12 mouse cellular contexts compared by ENCODE assay signal in genomic region chr1:182878719-182879118, GRCm38 (mm10).
"Had no signal": no experiment of that assay in that cellular context is flagged by ENCODE, and none has a peak within 500 bp of the region (broad histone marks: within the 10 kb centered on the region; RNA-seq: fewer than 3 reads in every experiment).

No protein-coding gene starts in this region.

- H3K9ac ChIP-seq: limb, embryonic 12.5 days; liver, embryonic 13.5 days; midbrain, embryonic 12.5 days; neural tube, embryonic 13.5 days; stomach, embryonic 15.5 days had no signal

- H3K27ac ChIP-seq: limb, embryonic 12.5 days; liver, embryonic 13.5 days; midbrain, embryonic 12.5 days; neural tube, embryonic 13.5 days; stomach, embryonic 15.5 days had no signal

- DNase-seq: kidney, postnatal 25 days; liver; liver, embryonic 13.5 days; lung, adult 18-20 months; retina, postnatal 1 day; right cerebral cortex, postnatal 4 days; thymus, postnatal 36 days had no signal

- ATAC-seq: midbrain, embryonic 16.5 days had no signal

- H3K4me3 ChIP-seq: limb, embryonic 12.5 days; liver, embryonic 13.5 days; midbrain, embryonic 12.5 days; neural tube, embryonic 13.5 days; stomach, embryonic 15.5 days had no signal

- H3K9me3 ChIP-seq: midbrain, embryonic 12.5 days; stomach, embryonic 15.5 days had no signal

- H3K27me3 ChIP-seq: limb, embryonic 12.5 days; liver, embryonic 13.5 days; midbrain, embryonic 12.5 days; neural tube, embryonic 13.5 days; stomach, embryonic 15.5 days had no signal

- H3K4me1 ChIP-seq: limb, embryonic 12.5 days; liver, embryonic 13.5 days; midbrain, embryonic 12.5 days; stomach, embryonic 15.5 days had no signal

- H3K4me2 ChIP-seq: limb, embryonic 12.5 days; liver, embryonic 13.5 days; midbrain, embryonic 12.5 days; neural tube, embryonic 13.5 days; stomach, embryonic 15.5 days had no signal

- H3K36me3 ChIP-seq: limb, embryonic 12.5 days; liver, embryonic 13.5 days; midbrain, embryonic 12.5 days; stomach, embryonic 15.5 days had no signal
